Mouse (Mus musculus): ENCODE results near the gene Thoc3. TPM values are rescaled to one million over a fixed set of nuclear protein-coding genes. Genes with fewer than 3 reads are reported as not detected.

Gene Thoc3
- total RNA-seq, 2 experiments from 2014 or later: 37.1 to 44.4 TPM

DNA sequence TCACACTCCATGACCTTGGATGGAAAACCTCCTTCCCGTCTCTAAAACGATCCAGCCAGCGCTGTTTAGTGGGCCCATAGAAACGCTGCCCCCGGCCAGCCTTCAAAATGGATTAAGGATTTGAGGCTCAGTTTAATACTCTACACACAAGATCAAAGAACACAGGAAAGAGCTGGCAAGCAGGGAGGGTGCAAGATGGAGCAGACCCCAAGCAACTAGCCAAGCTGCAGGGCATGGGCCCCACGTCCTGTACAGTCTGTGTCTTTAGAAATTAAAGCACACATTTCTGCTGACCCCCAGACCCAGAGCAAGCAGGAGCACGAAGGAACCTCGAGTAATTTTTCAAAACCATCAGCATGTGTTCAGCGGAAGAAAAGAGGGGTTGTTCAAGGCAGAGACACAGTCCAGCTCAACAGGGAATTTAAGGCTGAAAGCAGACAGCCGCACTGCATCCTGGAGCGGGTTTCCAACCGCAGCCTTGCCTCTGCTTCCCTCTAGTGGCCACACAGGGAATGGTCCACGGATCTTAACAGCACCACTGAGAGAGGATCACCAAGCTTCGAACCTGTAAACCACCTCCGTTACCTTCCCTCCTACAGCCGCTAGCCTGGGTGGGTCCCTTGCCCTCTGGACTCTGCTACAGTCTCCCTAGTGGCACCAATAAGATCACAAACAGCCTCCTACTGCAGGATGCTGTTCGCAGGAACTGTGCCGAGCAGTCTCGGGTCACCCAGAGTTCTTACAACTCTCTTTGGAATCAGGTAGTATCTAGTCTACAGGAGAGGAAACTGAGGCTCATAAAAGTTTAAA is 21.8 kb downstream of the Thoc3 start:
- peak; percentile 87 to 92 for DNase-seq (ENCODE audit: low spot score in 2 of 2)

DNA sequence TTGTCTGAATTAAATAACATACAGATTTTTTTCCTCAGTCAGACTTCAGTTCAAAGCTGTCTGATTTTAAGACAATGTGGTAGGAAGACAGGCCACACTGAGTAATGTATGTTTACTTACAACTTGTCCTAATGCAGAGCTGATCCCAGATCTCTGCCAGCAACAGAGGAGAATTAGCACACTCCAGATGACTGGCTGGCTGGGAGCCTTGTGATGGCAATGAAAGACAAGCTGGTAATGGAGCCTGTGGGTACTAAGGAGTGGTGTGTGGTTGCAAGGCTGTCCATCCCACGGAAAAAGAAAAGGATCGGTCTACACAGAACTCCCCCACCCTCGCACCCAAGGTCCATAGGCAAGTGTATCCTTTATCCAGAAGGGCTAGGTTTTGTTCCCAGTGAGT is 25.0 kb downstream of the Thoc3 start:
- peak in 1 of 2 experiments; percentile 49 for DNase-seq (ENCODE audit: low spot score in 2 of 2)

DNA sequence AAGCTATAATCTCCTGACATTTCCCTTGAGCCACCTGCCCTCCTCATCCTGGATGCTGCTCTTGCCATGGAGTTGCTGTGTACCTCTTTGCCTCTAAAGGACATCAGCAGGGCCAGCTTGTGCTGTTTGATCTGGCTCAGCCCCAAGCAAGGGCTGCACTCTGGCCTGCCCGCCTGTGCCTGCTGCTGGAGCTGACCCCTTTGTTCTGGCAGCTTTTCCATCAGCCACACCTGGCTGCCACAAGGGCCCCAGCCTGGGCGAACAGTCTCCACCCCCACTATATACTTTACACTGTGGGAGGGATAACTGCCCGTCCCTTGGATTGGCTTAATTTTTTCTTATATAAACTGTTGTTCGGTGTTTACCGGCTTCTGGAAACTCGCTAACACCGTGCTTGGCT is 28.7 kb downstream of the Thoc3 start:
- DNase-seq (ENCODE audit: low spot score in 2 of 2): no peak

DNA sequence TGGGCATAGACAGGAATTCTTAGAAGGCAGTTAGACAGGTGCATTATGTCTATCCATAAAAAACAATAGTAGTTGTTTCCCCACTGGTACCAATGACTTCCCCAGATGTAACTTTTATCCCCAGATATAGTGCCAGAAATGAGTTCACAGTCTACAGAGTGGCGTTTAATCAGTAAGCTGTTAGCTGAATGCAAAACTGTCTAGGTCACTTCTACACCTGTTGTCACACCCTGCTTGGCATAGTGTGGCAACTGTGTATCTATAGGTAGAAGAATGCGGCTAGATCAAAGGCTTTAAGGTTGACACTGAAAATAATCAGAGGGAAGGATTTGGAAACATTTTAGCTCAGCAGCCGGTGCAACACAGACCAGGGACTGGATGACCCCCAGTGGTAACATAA is 29.8 kb downstream of the Thoc3 start:
- DNase-seq (ENCODE audit: low spot score in 2 of 2): no peak

DNA sequence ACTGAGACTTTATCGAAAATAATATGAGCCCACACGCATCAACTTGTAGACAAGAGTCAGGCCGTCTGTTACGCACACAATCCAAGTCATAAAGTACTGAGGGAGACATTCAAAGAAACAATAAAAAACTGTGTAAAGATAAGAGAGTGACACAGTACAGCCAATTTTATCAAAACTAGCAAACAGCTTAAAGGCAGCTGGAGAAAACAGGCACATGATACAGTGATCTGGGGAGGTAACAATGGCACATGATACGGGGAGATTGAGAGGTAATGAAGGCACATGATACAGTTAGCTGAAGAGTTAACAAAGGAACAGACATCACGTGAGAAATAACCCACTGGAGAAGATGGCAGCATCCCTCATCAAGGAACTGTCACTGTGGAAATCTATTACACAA is 31.6 kb downstream of the Thoc3 start:
- DNase-seq (ENCODE audit: low spot score in 2 of 2): no peak

DNA sequence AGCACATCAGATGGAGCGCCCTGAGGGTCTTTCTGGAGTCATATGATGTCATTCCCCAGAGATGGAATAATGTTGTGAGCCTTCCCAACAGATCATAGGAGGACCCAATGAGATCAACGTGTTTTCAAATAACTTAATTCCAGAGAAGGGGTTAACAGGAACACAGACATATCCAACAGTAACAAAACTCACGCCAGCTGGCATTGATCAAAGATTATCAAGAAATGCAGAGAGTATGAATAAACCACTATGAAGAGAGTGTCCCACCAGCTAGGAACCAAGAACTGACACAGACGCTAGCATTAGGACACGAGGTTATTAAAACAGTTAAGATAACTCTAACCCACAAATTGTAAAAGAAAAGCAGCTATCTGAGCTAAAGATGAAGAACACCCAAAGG is 32.0 kb downstream of the Thoc3 start:
- no peak for DNase-seq (ENCODE audit: low spot score in 2 of 2)

DNA sequence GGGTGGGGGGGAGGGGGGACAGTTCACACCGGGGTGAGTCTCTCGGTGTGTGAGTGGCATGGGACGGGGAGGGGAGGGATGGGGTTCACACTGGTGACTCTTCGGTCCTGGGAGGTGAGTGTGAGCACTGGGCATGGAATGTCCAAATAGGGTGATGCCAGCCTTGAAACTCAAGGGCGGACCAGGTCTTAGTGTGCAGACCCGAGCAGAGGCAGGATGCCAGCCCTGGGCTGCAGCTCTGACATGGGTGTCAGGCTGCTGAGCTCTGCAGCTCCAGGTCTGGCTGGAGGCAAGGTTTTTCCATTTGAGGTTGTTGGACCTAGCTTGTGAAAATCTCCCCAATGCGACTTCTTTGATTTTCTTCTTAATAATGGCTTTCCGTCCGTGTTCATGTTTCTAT is 37.5 kb downstream of the Thoc3 start:
- no peak for DNase-seq (ENCODE audit: low spot score in 2 of 2)

DNA sequence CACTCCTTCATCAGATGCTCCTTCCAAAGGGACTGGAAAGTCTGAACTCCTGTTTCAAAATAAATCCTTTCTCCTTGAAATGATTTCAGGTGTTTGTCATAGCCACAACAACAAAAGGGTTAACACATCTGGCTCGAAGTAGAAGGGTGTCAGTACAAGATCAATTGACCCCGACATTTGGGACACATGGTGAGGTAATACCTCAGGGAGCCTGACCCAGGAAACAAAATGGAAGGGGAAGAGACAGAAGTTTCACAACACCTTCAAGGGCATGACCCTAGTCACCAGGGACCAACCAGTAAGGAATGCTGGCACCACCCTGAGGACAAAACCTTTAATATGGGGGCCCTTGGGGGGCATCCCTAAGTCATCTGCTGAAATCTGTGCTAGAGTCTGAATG is 38.6 kb downstream of the Thoc3 start:
- no peak for DNase-seq (ENCODE audit: low spot score in 2 of 2)

DNA sequence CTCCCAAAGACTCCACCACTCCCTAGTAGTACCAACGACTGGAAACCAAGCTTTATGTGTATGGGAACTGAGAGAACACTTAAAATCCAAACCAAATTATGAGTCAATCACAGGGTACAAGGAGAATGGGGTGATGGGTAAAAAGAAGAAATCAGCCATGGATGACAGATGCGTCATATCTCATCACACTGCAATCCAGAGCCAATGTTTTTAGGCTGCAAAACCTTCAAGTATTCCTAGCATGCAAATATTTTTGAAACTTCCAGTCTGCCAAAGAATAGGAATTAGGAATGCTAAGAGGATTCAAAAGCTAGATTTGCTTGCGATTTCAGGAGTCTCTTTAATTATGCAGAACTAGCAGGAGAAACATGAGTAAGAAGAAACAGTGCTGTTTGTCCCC is 39.9 kb downstream of the Thoc3 start:
- DNase-seq (ENCODE audit: low spot score in 2 of 2): no peak

DNA sequence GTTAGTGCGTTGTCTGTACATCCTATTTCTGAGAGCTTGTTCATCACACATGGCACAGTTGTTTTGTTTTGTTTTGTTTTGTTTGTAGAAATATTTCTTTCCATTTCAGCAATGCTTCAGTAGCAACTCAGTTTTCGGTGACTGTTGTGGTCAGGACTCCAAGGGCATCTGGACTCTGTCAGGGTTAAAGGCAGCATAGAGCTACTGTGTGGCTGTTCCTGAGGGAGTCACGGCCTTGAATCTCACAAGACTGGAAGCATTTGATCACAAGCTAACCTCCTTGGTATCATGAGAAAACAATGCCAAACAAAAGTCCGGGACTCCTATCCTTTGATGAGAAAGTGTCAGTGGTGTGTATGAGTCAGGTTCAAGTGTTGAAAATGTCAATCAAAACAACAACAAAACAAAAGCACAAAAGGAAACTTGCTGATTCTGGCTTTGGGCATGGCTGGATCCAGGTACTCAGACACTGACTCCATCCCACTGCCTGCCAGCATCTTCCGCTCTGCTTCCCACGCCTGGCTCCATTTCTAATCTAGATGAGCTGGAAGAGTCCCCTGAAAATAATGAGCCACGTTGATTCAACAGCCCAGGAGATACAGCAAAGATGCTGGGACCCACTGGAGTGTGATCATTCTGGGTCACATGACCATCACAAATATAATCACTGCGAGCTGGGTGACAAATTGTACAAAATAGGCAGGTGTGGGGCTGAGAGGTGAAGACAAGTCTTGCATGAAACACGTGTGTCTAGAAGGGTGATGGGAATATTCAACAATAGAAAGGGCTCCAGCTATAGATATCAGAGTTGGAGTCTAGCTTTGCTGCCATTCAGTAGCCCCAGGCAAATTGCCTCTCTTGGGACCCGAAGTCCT is 41.6 kb downstream of the Thoc3 start:
- no peak for DNase-seq (ENCODE audit: low spot score in 2 of 2)

DNA sequence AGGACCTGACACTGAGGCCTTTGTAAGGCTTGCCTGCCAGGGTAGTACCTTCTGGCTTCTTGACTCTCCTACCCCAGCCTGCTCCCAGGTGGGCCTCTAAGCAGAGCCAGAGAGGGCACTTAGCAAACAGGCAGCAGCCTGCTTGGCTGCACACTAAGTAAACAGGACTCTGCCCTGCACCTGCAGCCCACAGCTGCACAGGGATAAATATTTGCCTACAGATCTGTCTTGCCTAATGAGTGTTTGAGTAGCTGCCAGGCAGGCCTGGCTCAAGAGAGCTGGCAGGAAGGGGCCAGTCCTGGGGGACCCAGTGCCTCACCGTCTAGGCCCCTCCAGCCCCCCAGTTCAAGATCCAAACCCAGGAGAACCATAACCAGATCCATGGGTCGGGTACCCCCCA is 43.4 kb downstream of the Thoc3 start:
- DNase-seq (ENCODE audit: low spot score in 2 of 2): no peak

DNA sequence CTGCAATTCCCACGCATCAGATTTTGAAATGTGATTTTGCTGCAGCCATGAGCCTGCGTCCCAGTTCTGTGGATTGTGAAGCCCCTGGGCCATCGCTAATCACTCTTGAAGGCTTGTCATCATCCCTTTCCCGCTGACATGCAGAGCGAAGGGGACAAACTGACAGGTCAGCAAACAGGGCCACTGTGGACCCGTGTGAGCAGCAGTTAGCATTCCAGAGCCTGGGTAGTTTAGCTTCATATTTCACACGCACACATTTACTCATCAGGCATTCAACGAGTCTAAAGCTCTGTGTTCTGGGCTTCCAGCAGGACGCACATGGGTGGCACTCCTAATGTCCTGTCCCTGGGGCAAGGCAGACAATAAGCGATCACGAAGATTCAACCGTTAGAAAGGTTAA is 48.4 kb downstream of the Thoc3 start:
- DNase-seq (ENCODE audit: low spot score in 2 of 2): no peak

DNA sequence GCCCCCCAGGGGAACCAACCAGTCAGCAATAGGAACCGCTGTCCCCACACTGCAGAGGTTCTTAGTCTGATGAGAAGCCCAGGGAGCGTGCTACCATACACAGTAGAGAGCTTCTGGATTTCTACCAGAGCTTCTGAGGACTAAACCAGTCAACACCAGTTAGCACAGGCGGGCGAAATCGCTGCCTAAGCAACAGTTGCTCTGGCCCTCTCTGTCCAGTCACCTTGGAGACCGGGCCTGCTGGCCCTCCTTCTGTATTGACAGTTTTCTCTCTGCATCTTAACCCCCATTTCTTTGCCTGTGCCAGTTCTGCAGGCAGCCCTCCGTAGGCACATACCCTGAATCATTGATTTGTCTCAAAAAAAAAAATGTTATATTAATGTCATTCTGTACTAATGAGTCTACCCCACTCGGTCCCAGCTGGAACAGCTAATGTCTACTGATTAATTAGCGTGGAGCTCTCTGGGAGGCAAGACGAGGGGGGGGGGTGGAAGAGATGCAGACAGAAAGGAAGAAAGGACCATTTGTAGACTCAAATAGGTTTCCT is 49.8 kb downstream of the Thoc3 start:
- peak; percentile 54 to 60 for DNase-seq (ENCODE audit: low spot score in 2 of 2)

DNA sequence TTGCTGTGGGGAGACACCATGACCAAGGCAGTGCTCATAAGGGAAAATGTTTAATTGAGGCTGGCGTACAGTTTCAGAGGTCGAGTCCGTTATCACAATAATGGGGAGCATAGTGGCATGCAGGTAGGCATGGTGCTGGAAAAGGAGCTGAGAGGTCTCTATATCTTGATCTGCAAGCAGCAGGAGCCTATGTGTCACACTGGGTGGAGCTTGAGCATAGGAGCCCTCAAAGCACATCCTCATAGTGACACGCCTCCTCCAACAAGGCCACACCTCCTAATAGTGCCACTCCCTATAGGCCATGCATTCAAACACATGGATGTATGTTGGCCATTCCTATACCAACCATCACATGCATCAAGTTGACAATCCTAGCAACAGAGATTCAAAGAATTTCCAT is 53.6 kb downstream of the Thoc3 start:
- no peak for DNase-seq (ENCODE audit: low spot score in 2 of 2)

DNA sequence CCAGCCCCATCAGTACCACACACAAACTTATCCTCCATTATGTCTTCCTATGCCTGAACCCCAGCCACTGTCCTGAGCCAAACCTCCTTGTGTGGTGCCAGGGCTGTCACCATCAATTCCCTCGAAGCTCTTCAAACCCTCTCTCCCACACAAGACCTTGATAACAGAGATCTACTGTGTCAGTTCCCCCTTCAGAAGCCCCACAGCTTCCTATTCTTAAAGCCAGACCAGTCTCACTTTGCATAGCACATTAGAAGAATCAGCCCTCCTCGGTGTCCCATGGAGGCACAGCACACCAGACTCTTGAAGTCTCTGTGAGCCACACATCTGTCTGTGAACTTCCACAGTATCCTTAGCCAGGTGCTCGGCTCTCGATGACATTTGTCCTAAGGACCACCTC is 55.9 kb downstream of the Thoc3 start:
- DNase-seq (ENCODE audit: low spot score in 2 of 2): no peak

DNA sequence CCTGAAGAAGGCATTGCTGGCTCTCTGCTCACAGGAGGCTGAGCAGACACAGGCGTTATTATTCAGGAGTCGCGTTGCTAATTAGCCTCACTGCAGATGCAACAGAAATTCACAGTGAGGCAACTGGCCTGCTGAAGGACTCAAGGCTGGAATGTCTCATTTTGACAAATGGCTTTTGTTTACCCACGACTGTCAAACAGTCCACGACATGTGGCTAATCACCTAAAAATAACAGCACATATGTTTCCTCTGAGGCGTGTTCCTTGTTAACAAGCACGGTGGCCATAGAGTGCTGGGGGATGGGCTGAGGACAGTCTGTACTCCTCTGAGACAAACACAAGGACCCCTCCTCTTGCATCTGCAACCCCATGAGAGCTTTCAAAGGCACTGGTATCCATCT is 56.4 kb downstream of the Thoc3 start:
- DNase-seq (ENCODE audit: low spot score in 2 of 2): no peak

DNA sequence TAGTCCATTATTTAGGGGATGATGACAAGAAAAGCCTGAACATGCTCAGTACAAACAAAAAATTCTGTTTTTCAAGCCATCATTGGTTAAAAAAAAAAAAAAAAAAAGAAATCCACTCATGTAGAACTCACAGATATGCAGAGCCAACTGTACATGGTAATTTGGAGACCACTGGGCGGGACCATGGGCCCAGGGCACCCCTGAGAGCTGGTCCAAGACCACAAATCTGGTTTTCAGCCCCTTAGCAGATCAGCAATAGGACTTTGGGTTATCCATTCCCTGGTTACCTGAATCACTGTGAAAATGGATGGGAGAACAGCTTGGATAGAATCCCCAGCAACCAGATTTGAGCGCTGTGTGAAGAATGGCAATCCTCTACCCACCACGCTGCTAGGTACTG is 57.0 kb downstream of the Thoc3 start:
- DNase-seq (ENCODE audit: low spot score in 2 of 2): no peak

Other genes with a start within 250 kb of the Thoc3 start
- 100 to 1,000 TPM; 818 to 860 TPM for gene Cplx2, start 97.5 kb downstream of the Thoc3 start, total RNA-seq (2021)
- gene Simc1, start 34.9 kb upstream of the Thoc3 start, total RNA-seq (2021): 10 to 100 TPM; 14.0 to 16.2 TPM
- 100 to 1,000 TPM; 156 to 171 TPM for gene 4833439L19Rik, start 96.6 kb upstream of the Thoc3 start, total RNA-seq (2021)
- 10 to 100 TPM; 35.4 to 39.6 TPM for gene Arl10, start 106.2 kb upstream of the Thoc3 start, total RNA-seq (2021)
- 10 to 100 TPM; 25.9 to 26.9 TPM for gene Nop16, start 121.2 kb upstream of the Thoc3 start, total RNA-seq (2021)
- 100 to 1,000 TPM; 170 to 186 TPM for gene Higd2a, start 121.4 kb upstream of the Thoc3 start, total RNA-seq (2021)
- 100 to 1,000 TPM; 306 TPM for gene Cltb, start 142.5 kb upstream of the Thoc3 start, total RNA-seq (2021)
- 10 to 100 TPM; 54.6 to 59.7 TPM for gene Faf2, start 152.9 kb upstream of the Thoc3 start, total RNA-seq (2021)
- 100 to 1,000 TPM; 114 to 115 TPM for gene Rnf44, start 225.1 kb upstream of the Thoc3 start, total RNA-seq (2021)
- gene Cdhr2, start 232.6 kb upstream of the Thoc3 start, total RNA-seq (2021): under 1 TPM; 0.12 to 0.18 TPM